Mouse (Mus musculus) splenic B cell, adult 2 months (primary cell): ENCODE data around the gene Zfp735.

Experiments used
- DNase-seq: peaks from one replicate; pipeline ENCODE4 v3.0.0-alpha.2; 2011; ENCODE audit warnings: low read depth, low spot score
- H3K27me3 ChIP-seq: 2 replicates; pipeline ENCODE4 v1.6.1; 2012; ENCODE audit warnings: mild to moderate bottlenecking, low read length, moderate library complexity, mixed read lengths; ENCODE audit not compliant: control insufficient read depth, poor library complexity, insufficient read depth, severe bottlenecking
- H3K36me3 ChIP-seq: 2 replicates; pipeline ENCODE4 v1.6.1; 2012; ENCODE audit warnings: mild to moderate bottlenecking, low read length, moderate library complexity, mixed read lengths; ENCODE audit not compliant: control insufficient read depth, poor library complexity, insufficient read depth, severe bottlenecking

Zfp735 gene

GRCm38 (mm10) chr11:73688478-73688877 lies at the start of gene Zfp735:
Gene Zfp735, plus strand, starts transcription at chr11:73688778.
- no peak for DNase-seq
- H3K36me3 ChIP-seq = no peaks in the 10 kb centered on the region

GRCm38 (mm10) chr11:73759115-73759514 lies 70.5 kb downstream of the Zfp735 start:
- Histone ChIP-seq H3K27me3 (no peaks in the 10 kb centered on the region), H3K36me3 (no peaks in the 10 kb centered on the region)
- no peak for DNase-seq

More at GRCm38 (mm10) chr11:73688478-73688877, at the start of gene Zfp735:
- no peaks in the 10 kb centered on the region for H3K27me3 ChIP-seq
